Mouse (Mus musculus): ENCODE results near the gene Pdgfb. TPM values are rescaled to one million over a fixed set of nuclear protein-coding genes. Genes with fewer than 3 reads are reported as not detected.

The Pdgfb gene
- polyA plus RNA-seq, 1 experiment from 2014 or later: 2.5 TPM

GRCm38 (mm10) chr15:79984152-79984551 lies 30.6 kb downstream of the Pdgfb start:
- H3K36me3 ChIP-seq (replicated peaks; ENCODE audit: control insufficient read depth, insufficient read depth, low read depth, low read length): no peaks in the 10 kb centered on the region
- ATAC-seq (replicated peaks; ENCODE audit: insufficient number of reproducible peaks, low FRiP score, low TSS enrichment, low read depth) (0 out of 2 replicates have a peak, but pooled peaks have one; percentile 39), DNase-seq (ENCODE audit: low spot score) (no peak)
- no peak overlapping the region for H3K27ac ChIP-seq (replicated peaks; ENCODE audit: low read depth, low read length)
- WGBS: 63% methylated on average over 7 of the region's 7 CpGs
- no peak overlapping the region for H3K9ac ChIP-seq (replicated peaks; ENCODE audit: low read length)
- H3K4me2 ChIP-seq (ENCODE audit: low read depth, low read length): no peak overlapping the region
- H3K4me3 ChIP-seq (ENCODE audit: low read depth, low read length): no peak overlapping the region
- H3K4me1 ChIP-seq (ENCODE audit: control insufficient read depth, insufficient read depth, low read length): no peaks in the 10 kb centered on the region
- no peaks in the 10 kb centered on the region for H3K9me3 ChIP-seq (replicated peaks; ENCODE audit: control insufficient read depth, low read length)
- no peaks in the 10 kb centered on the region for H3K27me3 ChIP-seq (ENCODE audit: control insufficient read depth, insufficient read depth, low read length)

GRCm38 (mm10) chr15:79980716-79981115 lies 34.1 kb downstream of the Pdgfb start:
- no peaks in the 10 kb centered on the region for H3K9me3 ChIP-seq (replicated peaks; ENCODE audit: control insufficient read depth, low read length)
- no peaks in the 10 kb centered on the region for H3K4me1 ChIP-seq (ENCODE audit: control insufficient read depth, insufficient read depth, low read length)
- 76% methylated on average over 11 of the region's 11 CpGs for WGBS
- DNase-seq (ENCODE audit: low spot score) (no peak), ATAC-seq (replicated peaks; ENCODE audit: insufficient number of reproducible peaks, low FRiP score, low TSS enrichment, low read depth) (no peak)
- no peak overlapping the region for H3K27ac ChIP-seq (replicated peaks; ENCODE audit: low read depth, low read length)
- H3K4me2 ChIP-seq (ENCODE audit: low read depth, low read length): no peak overlapping the region
- no peak overlapping the region for H3K4me3 ChIP-seq (ENCODE audit: low read depth, low read length)
- H3K9ac ChIP-seq (replicated peaks; ENCODE audit: low read length): no peak overlapping the region
- H3K27me3 ChIP-seq (ENCODE audit: control insufficient read depth, insufficient read depth, low read length): no peaks in the 10 kb centered on the region
- no peaks in the 10 kb centered on the region for H3K36me3 ChIP-seq (replicated peaks; ENCODE audit: control insufficient read depth, insufficient read depth, low read depth, low read length)

- no peaks in the 10 kb centered on the region for H3K27me3 ChIP-seq (ENCODE audit: control insufficient read depth, insufficient read depth, low read length)
- ATAC-seq (replicated peaks; ENCODE audit: insufficient number of reproducible peaks, low FRiP score, low TSS enrichment, low read depth) (no peak), DNase-seq (ENCODE audit: low spot score) (no peak)
- 97% methylated on average over 11 of the region's 11 CpGs for WGBS
- no peaks in the 10 kb centered on the region for H3K36me3 ChIP-seq (replicated peaks; ENCODE audit: control insufficient read depth, insufficient read depth, low read depth, low read length)
- no peak overlapping the region for H3K4me3 ChIP-seq (ENCODE audit: low read depth, low read length)
- H3K4me2 ChIP-seq (ENCODE audit: low read depth, low read length): no peak overlapping the region
- no peaks in the 10 kb centered on the region for H3K4me1 ChIP-seq (ENCODE audit: control insufficient read depth, insufficient read depth, low read length)
- H3K9ac ChIP-seq (replicated peaks; ENCODE audit: low read length): no peak overlapping the region
- H3K9me3 ChIP-seq (replicated peaks; ENCODE audit: control insufficient read depth, low read length): no peaks in the 10 kb centered on the region
- no peak overlapping the region for H3K27ac ChIP-seq (replicated peaks; ENCODE audit: low read depth, low read length)
Observed at GRCm38 (mm10) chr15:79972186-79972585, 42.6 kb downstream of the Pdgfb start.

- Histone ChIP-seq H3K9me3 (replicated peaks; ENCODE audit: control insufficient read depth, low read length) (no peaks in the 10 kb centered on the region), H3K4me1 (ENCODE audit: control insufficient read depth, insufficient read depth, low read length) (no peaks in the 10 kb centered on the region), H3K4me2 (ENCODE audit: low read depth, low read length) (no peak within 1 kb of the TSS), H3K9ac (replicated peaks; ENCODE audit: low read length) (no peak within 1 kb of the TSS), H3K36me3 (replicated peaks; ENCODE audit: control insufficient read depth, insufficient read depth, low read depth, low read length) (no peaks in the 10 kb centered on the region), H3K27ac (replicated peaks; ENCODE audit: low read depth, low read length) (no peak within 1 kb of the TSS), H3K4me3 (ENCODE audit: low read depth, low read length) (no peak within 1 kb of the TSS), H3K27me3 (ENCODE audit: control insufficient read depth, insufficient read depth, low read length) (no peaks in the 10 kb centered on the region)
- DNase-seq (ENCODE audit: low spot score) (no peak), ATAC-seq (replicated peaks; ENCODE audit: insufficient number of reproducible peaks, low FRiP score, low TSS enrichment, low read depth) (no peak)
- WGBS: 94% methylated on average over 11 of the region's 11 CpGs
Observed at GRCm38 (mm10) chr15:79970940-79971339, 43.8 kb downstream of the Pdgfb start, which contains the start of gene Cbx7. Gene Cbx7, minus strand, starts transcription at chr15:79971119.

- no peaks in the 10 kb centered on the region for H3K9me3 ChIP-seq (replicated peaks; ENCODE audit: control insufficient read depth, low read length)
- WGBS: 95% methylated on average over 18 of the region's 18 CpGs
- no peak overlapping the region for H3K27ac ChIP-seq (replicated peaks; ENCODE audit: low read depth, low read length)
- ATAC-seq (replicated peaks; ENCODE audit: insufficient number of reproducible peaks, low FRiP score, low TSS enrichment, low read depth) (no peak), DNase-seq (ENCODE audit: low spot score) (no peak)
- H3K9ac ChIP-seq (replicated peaks; ENCODE audit: low read length): no peak overlapping the region
- no peak overlapping the region for H3K4me2 ChIP-seq (ENCODE audit: low read depth, low read length)
- H3K4me3 ChIP-seq (ENCODE audit: low read depth, low read length): no peak overlapping the region
- no peaks in the 10 kb centered on the region for H3K36me3 ChIP-seq (replicated peaks; ENCODE audit: control insufficient read depth, insufficient read depth, low read depth, low read length)
- no peaks in the 10 kb centered on the region for H3K27me3 ChIP-seq (ENCODE audit: control insufficient read depth, insufficient read depth, low read length)
- no peaks in the 10 kb centered on the region for H3K4me1 ChIP-seq (ENCODE audit: control insufficient read depth, insufficient read depth, low read length)
Observed at GRCm38 (mm10) chr15:79970491-79970890, 44.3 kb downstream of the Pdgfb start.

- H3K4me3 ChIP-seq (ENCODE audit: low read depth, low read length): no peak overlapping the region
- H3K4me1 ChIP-seq (ENCODE audit: control insufficient read depth, insufficient read depth, low read length): no peaks in the 10 kb centered on the region
- H3K27ac ChIP-seq (replicated peaks; ENCODE audit: low read depth, low read length): no peak overlapping the region
- H3K36me3 ChIP-seq (replicated peaks; ENCODE audit: control insufficient read depth, insufficient read depth, low read depth, low read length): no peaks in the 10 kb centered on the region
- H3K27me3 ChIP-seq (ENCODE audit: control insufficient read depth, insufficient read depth, low read length): no peaks in the 10 kb centered on the region
- H3K4me2 ChIP-seq (ENCODE audit: low read depth, low read length): no peak overlapping the region
- H3K9ac ChIP-seq (replicated peaks; ENCODE audit: low read length): no peak overlapping the region
- no peaks in the 10 kb centered on the region for H3K9me3 ChIP-seq (replicated peaks; ENCODE audit: control insufficient read depth, low read length)
- 81% methylated on average over 6 of the region's 6 CpGs for WGBS
- ATAC-seq (replicated peaks; ENCODE audit: insufficient number of reproducible peaks, low FRiP score, low TSS enrichment, low read depth): no peak
- DNase-seq (ENCODE audit: low spot score): no peak
Observed at GRCm38 (mm10) chr15:79967346-79967745, 47.4 kb downstream of the Pdgfb start.

- Histone ChIP-seq H3K4me2 (ENCODE audit: low read depth, low read length) (no peak overlapping the region), H3K36me3 (replicated peaks; ENCODE audit: control insufficient read depth, insufficient read depth, low read depth, low read length) (no peaks in the 10 kb centered on the region), H3K27ac (replicated peaks; ENCODE audit: low read depth, low read length) (no peak overlapping the region), H3K9me3 (replicated peaks; ENCODE audit: control insufficient read depth, low read length) (no peaks in the 10 kb centered on the region), H3K4me3 (ENCODE audit: low read depth, low read length) (no peak overlapping the region), H3K4me1 (ENCODE audit: control insufficient read depth, insufficient read depth, low read length) (no peaks in the 10 kb centered on the region), H3K27me3 (ENCODE audit: control insufficient read depth, insufficient read depth, low read length) (no peaks in the 10 kb centered on the region), H3K9ac (replicated peaks; ENCODE audit: low read length) (no peak overlapping the region)
- ATAC-seq (replicated peaks; ENCODE audit: insufficient number of reproducible peaks, low FRiP score, low TSS enrichment, low read depth) (no peak), DNase-seq (ENCODE audit: low spot score) (no peak)
- 82% methylated on average over 7 of the region's 7 CpGs for WGBS
Observed at GRCm38 (mm10) chr15:79964376-79964775, 50.4 kb downstream of the Pdgfb start.

- no peaks in the 10 kb centered on the region for H3K9me3 ChIP-seq (replicated peaks; ENCODE audit: control insufficient read depth, low read length)
- 85% methylated on average over 18 of the region's 18 CpGs for WGBS
- H3K4me3 ChIP-seq (ENCODE audit: low read depth, low read length): no peak overlapping the region
- ATAC-seq (replicated peaks; ENCODE audit: insufficient number of reproducible peaks, low FRiP score, low TSS enrichment, low read depth) (no peak), DNase-seq (ENCODE audit: low spot score) (no peak)
- no peaks in the 10 kb centered on the region for H3K4me1 ChIP-seq (ENCODE audit: control insufficient read depth, insufficient read depth, low read length)
- no peak overlapping the region for H3K9ac ChIP-seq (replicated peaks; ENCODE audit: low read length)
- H3K4me2 ChIP-seq (ENCODE audit: low read depth, low read length): no peak overlapping the region
- no peak overlapping the region for H3K27ac ChIP-seq (replicated peaks; ENCODE audit: low read depth, low read length)
- H3K27me3 ChIP-seq (ENCODE audit: control insufficient read depth, insufficient read depth, low read length): no peaks in the 10 kb centered on the region
- H3K36me3 ChIP-seq (replicated peaks; ENCODE audit: control insufficient read depth, insufficient read depth, low read depth, low read length): no peaks in the 10 kb centered on the region
Observed at GRCm38 (mm10) chr15:79962661-79963060, 52.1 kb downstream of the Pdgfb start.
